Comparison of ENCODE assay signal across 21 mouse cellular contexts in genomic region chr8:54894637-54895322, GRCm38 (mm10). TPM values are rescaled to one million over a fixed set of nuclear protein-coding genes. Genes with fewer than 3 reads are reported as not detected.
"Had no signal": no experiment of that assay in that cellular context is flagged by ENCODE, and none has a peak within 500 bp of the region (broad histone marks: within the 10 kb centered on the region; RNA-seq: fewer than 3 reads in every experiment).

No protein-coding gene starts in this region.

- H3K9me3 ChIP-seq: kidney, embryonic 15.5 days; limb, embryonic 12.5 days; limb, embryonic 15.5 days; midbrain, embryonic 12.5 days had no signal

- ATAC-seq: liver, postnatal 0 days; lung, postnatal 0 days; midbrain, embryonic 16.5 days had no signal

- H3K27me3 ChIP-seq: kidney, embryonic 15.5 days; limb, embryonic 12.5 days; limb, embryonic 15.5 days; midbrain, embryonic 12.5 days had no signal

- H3K4me3 ChIP-seq: kidney, embryonic 15.5 days; limb, embryonic 12.5 days; limb, embryonic 15.5 days; midbrain, embryonic 12.5 days; myocyte had no signal

- H3K36me3 ChIP-seq: kidney, embryonic 15.5 days; limb, embryonic 12.5 days; limb, embryonic 15.5 days; midbrain, embryonic 12.5 days had no signal

- H3K9ac ChIP-seq: kidney, embryonic 15.5 days; limb, embryonic 12.5 days; limb, embryonic 15.5 days; liver, embryonic 14.5 days; liver, postnatal 0 days; lung, embryonic 14.5 days; midbrain, embryonic 12.5 days had no signal

- H3K4me2 ChIP-seq: kidney, embryonic 15.5 days; limb, embryonic 12.5 days; limb, embryonic 15.5 days; liver, embryonic 11.5 days; lung, embryonic 14.5 days; midbrain, embryonic 12.5 days had no signal

- DNase-seq: kidney, adult 8-10 months; kidney, postnatal 10 days; kidney, postnatal 36 days; left cerebral cortex, postnatal 4 days; liver, postnatal 0 days; lung, embryonic 14.5 days; thymus, adult 18-20 months; thymus, postnatal 36 days had no signal

- H3K27ac ChIP-seq: kidney, embryonic 15.5 days; limb, embryonic 12.5 days; limb, embryonic 15.5 days; liver, embryonic 14.5 days; macrophage; midbrain, embryonic 12.5 days had no signal

- H3K4me1 ChIP-seq: kidney, embryonic 15.5 days; limb, embryonic 12.5 days; limb, embryonic 15.5 days; midbrain, embryonic 12.5 days had no signal

RNA-seq across cellular contexts. Expression of gene Wdr17, which starts 7.8 kb away (rescaled TPM):
- total RNA-seq: megakaryocyte, adult 5-6 weeks; monocyte, adult 5-6 weeks had no signal
- polyA plus RNA-seq: liver, postnatal 0 days; lung, postnatal 0 days; macrophage; myocyte; spleen, adult 2 months had no signal

RNA-seq across cellular contexts. Expression of gene Gpm6a, which starts 59.9 kb away (rescaled TPM):
- total RNA-seq: megakaryocyte, adult 5-6 weeks; monocyte, adult 5-6 weeks had no signal
- polyA plus RNA-seq: macrophage, myocyte had no signal
